Mouse (Mus musculus) stomach, postnatal 0 days (tissue): ENCODE results near the gene Glt6d1. TPM values are rescaled to one million over a fixed set of nuclear protein-coding genes. Genes with fewer than 3 reads are reported as not detected.

Experiments used
- ATAC-seq: fragments of 200-750 bp; cut with Nextera tagmentation; 2 replicates; pipeline ENCODE4 v1.8.0; 2017; ENCODE audit not compliant: low FRiP score, low TSS enrichment
- DNase-seq: peaks from one replicate; pipeline ENCODE4 v3.0.0-alpha.2; 2016; ENCODE audit warnings: low spot score
- H3K27ac ChIP-seq: fragments of 300-500 bp; sonication (generic); replicated peaks from 2 replicates; pipeline ENCODE4 v1.5.1; 2014; ENCODE audit warnings: mild to moderate bottlenecking, control low read depth
- H3K27me3 ChIP-seq: fragments of 300-500 bp; sonication (generic); 2 replicates; pipeline ENCODE4 v1.6.1; 2014; ENCODE audit warnings: low read length; ENCODE audit not compliant: control insufficient read depth, insufficient read depth
- H3K36me3 ChIP-seq: fragments of 300-500 bp; sonication (generic); 2 replicates; pipeline ENCODE4 v1.6.1; 2014; ENCODE audit warnings: low read length, mixed read lengths; ENCODE audit not compliant: control insufficient read depth, insufficient read depth
- H3K4me1 ChIP-seq: fragments of 300-500 bp; sonication (generic); replicated peaks from 2 replicates; pipeline ENCODE4 v1.6.1; 2014; ENCODE audit warnings: antibody characterized with exemption; ENCODE audit not compliant: control insufficient read depth, insufficient read depth
- H3K4me2 ChIP-seq: fragments of 300-500 bp; sonication (generic); replicated peaks from 2 replicates; pipeline ENCODE4 v1.6.1; 2014; ENCODE audit warnings: low read depth, mild to moderate bottlenecking, control low read depth, moderate library complexity
- H3K4me3 ChIP-seq: fragments of 300-500 bp; sonication (generic); 2 replicates; pipeline ENCODE4 v1.5.1; 2014; ENCODE audit warnings: low read depth, low read length, control low read depth
- H3K9ac ChIP-seq: fragments of 300-500 bp; sonication (generic); 2 replicates; pipeline ENCODE4 v1.6.1; 2014; ENCODE audit warnings: mild to moderate bottlenecking, low read length, control low read depth, mixed read lengths
- H3K9me3 ChIP-seq: fragments of 300-500 bp; sonication (generic); 2 replicates; pipeline ENCODE4 v1.6.1; 2016; ENCODE audit warnings: low read length; ENCODE audit not compliant: control insufficient read depth
- CTCF ChIP-seq: IDR thresholded peaks from 2 replicates; pipeline ENCODE4 v1.5.1; 2016; ENCODE audit warnings: antibody characterized with exemption, low read depth, mild to moderate bottlenecking, moderate library complexity
- EP300 ChIP-seq: optimal IDR thresholded peaks from 2 replicates; pipeline ENCODE3; 2016; ENCODE audit warnings: antibody characterized with exemption
- WGBS: fragments of 180-500 bp; shearing (Covaris S2); extraction: QIAGEN DNeasy Blood & Tissue Kit; methylation state at CpG from one replicate; pipeline ENCODE4 v1.1.7; 2014; 5-methylcytosine and 5-hydroxymethylcytosine counted together
- polyA plus RNA-seq: library from polyadenylated mRNA; unstranded; fragments of >200 nt; fragmentation: Nextera tagmentation; extraction: Ambion mirVana; gene quantifications from 2 replicates; pipeline ENCODE4 v1.2.1, GENCODE M21; 2015

Gene Glt6d1
- polyA plus RNA-seq, 1 experiment from 2014 or later = not detected

DNA sequence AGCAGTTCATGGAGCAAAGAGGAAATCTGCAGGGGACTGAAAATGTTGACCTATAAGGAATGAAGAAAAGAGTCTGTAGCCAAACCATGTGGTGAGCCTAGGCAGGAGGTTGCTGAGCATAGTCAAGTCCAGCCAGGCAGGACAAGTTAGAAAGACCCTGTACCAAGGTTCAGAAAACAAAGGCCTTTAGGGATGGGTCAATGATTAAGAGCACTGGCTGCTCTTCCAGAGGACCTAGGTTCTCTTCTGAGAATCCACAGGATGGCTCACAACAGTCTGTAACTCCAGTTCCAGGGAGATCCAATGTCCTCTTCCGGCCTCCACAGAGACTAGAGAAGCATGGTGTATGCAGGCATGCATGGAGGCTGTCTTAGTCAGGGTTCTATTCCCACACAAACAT lies 61.4 kb downstream of the Glt6d1 start:
- WGBS = 90% methylated on average over 1 of the region's 1 CpGs

More for the DNA sequence above, 61.4 kb downstream of the Glt6d1 start:
- no peak overlapping the region for H3K4me2 ChIP-seq
- H3K9me3 ChIP-seq = no peaks in the 10 kb centered on the region
- DNase-seq = no peak
- no peak overlapping the region for H3K9ac ChIP-seq
- H3K4me3 ChIP-seq = no peak overlapping the region
- no peak for TF ChIP-seq CTCF
- TF ChIP-seq EP300 = no peak
- H3K27me3 ChIP-seq = no peaks in the 10 kb centered on the region
- no peak overlapping the region for H3K27ac ChIP-seq
- no peaks in the 10 kb centered on the region for H3K36me3 ChIP-seq
- no peaks in the 10 kb centered on the region for H3K4me1 ChIP-seq
- no peak for ATAC-seq

Other genes with a start within 250 kb of the Glt6d1 start
- 0.34 and 0.55 TPM in 2 replicates for gene Mamdc4, start 241.0 kb downstream of the Glt6d1 start, polyA plus RNA-seq
- 87.0 and 87.5 TPM in 2 replicates for gene Phpt1, start 240.6 kb downstream of the Glt6d1 start, polyA plus RNA-seq
- 0.29 and 0.52 TPM in 2 replicates for gene Ajm1, start 234.1 kb downstream of the Glt6d1 start, polyA plus RNA-seq
- gene Rabl6, start 207.3 kb downstream of the Glt6d1 start, polyA plus RNA-seq = 30.9 and 32.2 TPM in 2 replicates
- gene Ccdc183, start 198.2 kb downstream of the Glt6d1 start, polyA plus RNA-seq = 0.21 and 0.34 TPM in 2 replicates
- gene Tmem141, start 193.8 kb downstream of the Glt6d1 start, polyA plus RNA-seq = 32.4 and 33.3 TPM in 2 replicates
- gene Fcna, start 187.8 kb downstream of the Glt6d1 start, polyA plus RNA-seq = 3.5 and 3.8 TPM in 2 replicates
- 0.16 and 0.22 TPM in 2 replicates for gene Lcn8, start 162.7 kb downstream of the Glt6d1 start, polyA plus RNA-seq
- not detected in 2 replicates for gene Lcn5, start 157.9 kb downstream of the Glt6d1 start, polyA plus RNA-seq
- gene Lcn6, start 139.1 kb downstream of the Glt6d1 start, polyA plus RNA-seq = not detected in 2 replicates
- not detected in 2 replicates for gene Lcn10, start 133.1 kb downstream of the Glt6d1 start, polyA plus RNA-seq
- gene Obp2a, start 115.8 kb downstream of the Glt6d1 start, polyA plus RNA-seq = 0.39 TPM in 1 of 2 replicates, not detected in the other
- gene Bmyc, start 109.1 kb downstream of the Glt6d1 start, polyA plus RNA-seq = 53.9 and 55.6 TPM in 2 replicates
- not detected in 2 replicates for gene Obp2b, start 78.8 kb downstream of the Glt6d1 start, polyA plus RNA-seq
- not detected in 2 replicates for gene Lcn3, start 50.3 kb downstream of the Glt6d1 start, polyA plus RNA-seq
- not detected in 2 replicates for gene Lcn11, start 38.8 kb downstream of the Glt6d1 start, polyA plus RNA-seq
- 1.2 and 1.6 TPM in 2 replicates for gene Gm13539, start 33.6 kb downstream of the Glt6d1 start, polyA plus RNA-seq
- gene Lcn9, start 7.3 kb upstream of the Glt6d1 start, polyA plus RNA-seq = not detected in 2 replicates
- gene Sohlh1, start 31.4 kb upstream of the Glt6d1 start, polyA plus RNA-seq = 0.10 TPM in 1 of 2 replicates, not detected in the other
- 0.19 and 0.30 TPM in 2 replicates for gene Kcnt1, start 47.9 kb upstream of the Glt6d1 start, polyA plus RNA-seq
- 4.2 and 6.5 TPM in 2 replicates for gene Camsap1, start 167.4 kb upstream of the Glt6d1 start, polyA plus RNA-seq
- 47.7 and 49.1 TPM in 2 replicates for gene Ubac1, start 205.9 kb upstream of the Glt6d1 start, polyA plus RNA-seq